Mouse (Mus musculus) stomach, embryonic 16.5 days (tissue): ENCODE data around the gene Gm20852. TPM values are rescaled to one million over a fixed set of nuclear protein-coding genes. Genes with fewer than 3 reads are reported as not detected.
"Not testable (repeated sequence)": the region's sequence is repeated elsewhere in the genome, so short reads cannot be mapped to it uniquely, and the experiment has no call there.

ENCODE experiments used
- ATAC-seq: fragments of 200-750 bp; cut with Nextera tagmentation; 2 replicates; pipeline ENCODE4 v1.8.0; 2017; ENCODE audit warnings: moderate number of reproducible peaks, moderate TSS enrichment; ENCODE audit not compliant: insufficient read depth, low FRiP score
- H3K27ac ChIP-seq: fragments of 300-500 bp; sonication (generic); 2 replicates; pipeline ENCODE4 v1.5.1; 2014; ENCODE audit warnings: low read length
- H3K27me3 ChIP-seq: fragments of 300-500 bp; sonication (generic); 2 replicates; pipeline ENCODE4 v1.6.1; 2014; ENCODE audit warnings: low read length, control low read depth, mixed read lengths; ENCODE audit not compliant: control insufficient read depth, insufficient read depth
- H3K36me3 ChIP-seq: fragments of 300-500 bp; sonication (generic); 2 replicates; pipeline ENCODE4 v1.6.1; 2014; ENCODE audit warnings: low read length; ENCODE audit not compliant: control insufficient read depth, insufficient read depth
- H3K4me1 ChIP-seq: fragments of 300-500 bp; sonication (generic); 2 replicates; pipeline ENCODE4 v1.6.1; 2014; ENCODE audit warnings: low read length, control low read depth, mixed read lengths; ENCODE audit not compliant: control insufficient read depth, insufficient read depth
- H3K4me2 ChIP-seq: fragments of 300-500 bp; sonication (generic); 2 replicates; pipeline ENCODE4 v1.6.1; 2014; ENCODE audit warnings: low read depth, low read length, mixed read lengths
- H3K4me3 ChIP-seq: fragments of 300-500 bp; sonication (generic); replicated peaks from 2 replicates; pipeline ENCODE4 v1.5.1; 2014; ENCODE audit warnings: mild to moderate bottlenecking, low read length
- H3K9ac ChIP-seq: fragments of 300-500 bp; sonication (generic); 2 replicates; pipeline ENCODE4 v1.6.1; 2014; ENCODE audit warnings: low read length
- H3K9me3 ChIP-seq: fragments of 300-500 bp; sonication (generic); replicated peaks from 2 replicates; pipeline ENCODE4 v1.6.1; 2016; ENCODE audit warnings: low read length, control low read depth; ENCODE audit not compliant: control insufficient read depth
- WGBS: fragments of 180-500 bp; shearing (Covaris S2); extraction: QIAGEN DNeasy Blood & Tissue Kit; methylation state at CpG from one replicate; pipeline ENCODE4 v1.1.7; 2014; 5-methylcytosine and 5-hydroxymethylcytosine counted together
- polyA plus RNA-seq: library from polyadenylated mRNA; unstranded; fragments of >200 nt; fragmentation: Nextera tagmentation; extraction: Ambion mirVana; gene quantifications from 2 replicates; pipeline ENCODE4 v1.2.1, GENCODE M21; 2015

The Gm20852 gene
- polyA plus RNA-seq: not detected in 2 replicates

DNA sequence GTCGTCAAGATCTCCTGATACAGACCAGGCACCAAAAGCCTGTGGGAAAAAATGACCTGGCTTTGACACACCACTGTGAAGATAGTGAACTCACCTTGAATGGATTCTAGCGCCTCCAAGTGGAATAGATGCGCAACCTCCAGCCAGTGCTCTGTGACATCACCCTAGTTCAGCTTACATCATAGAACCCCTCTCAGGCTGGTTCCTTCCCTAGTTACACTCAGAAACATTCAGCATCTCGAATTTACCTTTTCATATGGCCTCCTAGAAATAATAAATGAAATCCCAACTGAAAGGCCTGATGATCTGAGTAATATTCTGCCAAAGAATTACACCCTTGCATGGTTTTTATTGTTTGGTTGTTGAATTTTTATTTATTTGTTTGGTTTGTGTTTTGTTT lies at the start of gene Gm20852:
Gene Gm20852, minus strand, starts transcription at position 101 of the 400 bp plus-strand sequence.
- H3K27ac ChIP-seq, H3K4me2 ChIP-seq, H3K9me3 ChIP-seq, H3K36me3 ChIP-seq, H3K4me1 ChIP-seq, H3K9ac ChIP-seq, H3K27me3 ChIP-seq, H3K4me3 ChIP-seq, ATAC-seq: not testable (repeated sequence)
- WGBS: no CpG with 5 or more reads among the region's 4 CpGs
